Mouse (Mus musculus) heart, embryonic 15.5 days (tissue): ENCODE results near the gene Gdi2. TPM values are rescaled to one million over a fixed set of nuclear protein-coding genes. Genes with fewer than 3 reads are reported as not detected.
A peak's percentile ranks its signal among the peaks of the same experiment; 100 is the strongest.
"Not testable (repeated sequence)": the region's sequence is repeated elsewhere in the genome, so short reads cannot be mapped to it uniquely, and the experiment has no call there.

Experiments
- ATAC-seq: fragments of 200-750 bp; cut with Nextera tagmentation; replicated peaks from 2 replicates; pipeline ENCODE4 v1.8.0; 2017; ENCODE audit warnings: low read depth, moderate TSS enrichment; ENCODE audit not compliant: insufficient number of reproducible peaks, insufficient read depth, low FRiP score
- H3K27ac ChIP-seq: fragments of 300-500 bp; sonication (generic); 2 replicates; pipeline ENCODE4 v1.5.1; 2015; ENCODE audit warnings: mild to moderate bottlenecking, inconsistent platforms
- H3K27me3 ChIP-seq: fragments of 300-500 bp; sonication (generic); 2 replicates; pipeline ENCODE4 v1.6.1; 2015; ENCODE audit warnings: inconsistent platforms
- H3K36me3 ChIP-seq: fragments of 300-500 bp; sonication (generic); 2 replicates; pipeline ENCODE4 v1.6.1; 2015; ENCODE audit warnings: mild to moderate bottlenecking, inconsistent platforms
- H3K4me1 ChIP-seq: fragments of 300-500 bp; sonication (generic); replicated peaks from 2 replicates; pipeline ENCODE4 v1.6.1; 2015; ENCODE audit warnings: inconsistent platforms
- H3K4me2 ChIP-seq: fragments of 300-500 bp; sonication (generic); 2 replicates; pipeline ENCODE4 v1.6.1; 2015; ENCODE audit warnings: inconsistent platforms, mild to moderate bottlenecking, moderate library complexity
- H3K4me3 ChIP-seq: fragments of 300-500 bp; sonication (generic); 2 replicates; pipeline ENCODE4 v1.5.1; 2015; ENCODE audit warnings: mild to moderate bottlenecking, inconsistent platforms
- H3K9ac ChIP-seq: fragments of 300-500 bp; sonication (generic); 2 replicates; pipeline ENCODE4 v1.6.1; 2015; ENCODE audit warnings: mild to moderate bottlenecking, inconsistent platforms
- H3K9me3 ChIP-seq: fragments of 300-500 bp; sonication (generic); replicated peaks from 2 replicates; pipeline ENCODE4 v1.6.1; 2016; ENCODE audit warnings: inconsistent platforms
- WGBS: fragments of 180-500 bp; shearing (Covaris S2); methylation state at CpG from one replicate; pipeline ENCODE4 v1.1.7; 2015; ENCODE audit warnings: mixed read lengths; 5-methylcytosine and 5-hydroxymethylcytosine counted together
- polyA plus RNA-seq: library from polyadenylated mRNA; unstranded; fragments of >200 nt; fragmentation: Nextera tagmentation; extraction: Ambion mirVana; gene quantifications from 2 replicates; pipeline ENCODE4 v1.2.1, GENCODE M21; 2015

Gdi2 gene
- 303 and 307 TPM in 2 replicates for polyA plus RNA-seq

GRCm38 (mm10) chr13:3537594-3538222 lies at the start of gene Gdi2:
Gene Gdi2, plus strand, starts transcription at chr13:3538063.
- Histone ChIP-seq H3K27ac (peak within 1 kb of the TSS; percentile 99), H3K9ac (peak within 1 kb of the TSS; percentile 99), H3K4me3 (peak within 1 kb of the TSS; percentile 99), H3K4me1 (peaks cover 36% of the 10 kb centered on the region), H3K36me3 (no peaks in the 10 kb centered on the region), H3K4me2 (peak within 1 kb of the TSS; percentile 85), H3K9me3 (no peaks in the 10 kb centered on the region), H3K27me3 (no peaks in the 10 kb centered on the region)
- peak; percentile 99 for ATAC-seq
- WGBS, result under 1% methylated on average over 28 of the region's 47 CpGs

GRCm38 (mm10) chr13:3495526-3495925 lies 42.3 kb upstream of the Gdi2 start:
- WGBS, result 91% methylated on average over 4 of the region's 4 CpGs
- no peak overlapping the region for H3K27ac ChIP-seq
- no peaks in the 10 kb centered on the region for H3K4me1 ChIP-seq
- no peaks in the 10 kb centered on the region for H3K9me3 ChIP-seq
- no peaks in the 10 kb centered on the region for H3K36me3 ChIP-seq
- no peak overlapping the region for H3K4me2 ChIP-seq
- no peak for ATAC-seq
- H3K4me3 ChIP-seq, result no peak overlapping the region
- H3K9ac ChIP-seq, result no peak overlapping the region
- H3K27me3 ChIP-seq, result no peaks in the 10 kb centered on the region

- not testable (repeated sequence) for ATAC-seq, H3K36me3 ChIP-seq, H3K27me3 ChIP-seq, H3K9me3 ChIP-seq, H3K4me1 ChIP-seq, H3K4me2 ChIP-seq, H3K27ac ChIP-seq, H3K9ac ChIP-seq, H3K4me3 ChIP-seq
- WGBS, result 39% methylated on average over 6 of the region's 6 CpGs
Measured at GRCm38 (mm10) chr13:3501014-3501413, 36.8 kb upstream of the Gdi2 start.

- not testable (repeated sequence) for H3K27ac ChIP-seq, H3K36me3 ChIP-seq, H3K4me2 ChIP-seq, H3K9ac ChIP-seq, H3K27me3 ChIP-seq, H3K9me3 ChIP-seq, ATAC-seq, H3K4me3 ChIP-seq, H3K4me1 ChIP-seq
- WGBS, result 74% methylated on average over 6 of the region's 6 CpGs
Measured at GRCm38 (mm10) chr13:3515351-3515750, 22.5 kb upstream of the Gdi2 start.

- not testable (repeated sequence) for H3K9ac ChIP-seq, H3K36me3 ChIP-seq, H3K4me1 ChIP-seq, H3K4me2 ChIP-seq, H3K27ac ChIP-seq, ATAC-seq, H3K9me3 ChIP-seq, H3K27me3 ChIP-seq, H3K4me3 ChIP-seq
- WGBS, result 40% methylated on average over 4 of the region's 4 CpGs
Measured at GRCm38 (mm10) chr13:3519357-3519756, 18.5 kb upstream of the Gdi2 start.

GRCm38 (mm10) chr13:3519994-3520393 lies 17.9 kb upstream of the Gdi2 start:
- not testable (repeated sequence) for H3K4me1 ChIP-seq, H3K9ac ChIP-seq, ATAC-seq, H3K4me3 ChIP-seq, H3K27ac ChIP-seq, H3K9me3 ChIP-seq, H3K4me2 ChIP-seq, H3K27me3 ChIP-seq, H3K36me3 ChIP-seq
- 45% methylated on average over 1 of the region's 1 CpGs for WGBS

- 0 out of 2 replicates have a peak, but pooled peaks have one; percentile 50 for ATAC-seq
- 0 out of 2 replicates have a peak overlapping the region, but pooled peaks have one; percentile 19 for H3K27ac ChIP-seq
- no peak overlapping the region for H3K9ac ChIP-seq
- WGBS, result 21% methylated on average over 6 of the region's 6 CpGs
- peak overlapping the region; percentile 1; the same call in 1 of the 2 replicates for H3K4me2 ChIP-seq
- no peaks in the 10 kb centered on the region for H3K36me3 ChIP-seq
- no peaks in the 10 kb centered on the region for H3K9me3 ChIP-seq
- H3K4me3 ChIP-seq, result no peak overlapping the region
- no peaks in the 10 kb centered on the region for H3K27me3 ChIP-seq
- H3K4me1 ChIP-seq, result peaks cover 7% of the 10 kb centered on the region; the same call in 1 of the 2 replicates
Measured at GRCm38 (mm10) chr13:3523459-3523858, 14.4 kb upstream of the Gdi2 start.

GRCm38 (mm10) chr13:3523946-3524345 lies 13.9 kb upstream of the Gdi2 start:
- WGBS, result 17% methylated on average over 1 of the region's 1 CpGs
- peaks cover 7% of the 10 kb centered on the region; the same call in 1 of the 2 replicates for H3K4me1 ChIP-seq
- no peak for ATAC-seq

GRCm38 (mm10) chr13:3525611-3526051 lies 12.2 kb upstream of the Gdi2 start:
- Histone ChIP-seq H3K4me2 (no peak overlapping the region), H3K27ac (no peak overlapping the region), H3K9ac (no peak overlapping the region), H3K4me3 (no peak overlapping the region), H3K9me3 (no peaks in the 10 kb centered on the region), H3K4me1 (peaks cover 7% of the 10 kb centered on the region; the same call in 1 of the 2 replicates), H3K36me3 (no peaks in the 10 kb centered on the region), H3K27me3 (no peaks in the 10 kb centered on the region)
- no peak for ATAC-seq
- 38% methylated on average over 4 of the region's 4 CpGs for WGBS

More at GRCm38 (mm10) chr13:3523946-3524345, 13.9 kb upstream of the Gdi2 start:
- H3K36me3 ChIP-seq, result no peaks in the 10 kb centered on the region
- no peaks in the 10 kb centered on the region for H3K27me3 ChIP-seq
- no peak overlapping the region for H3K9ac ChIP-seq
- H3K4me3 ChIP-seq, result no peak overlapping the region
- H3K9me3 ChIP-seq, result no peaks in the 10 kb centered on the region
- H3K27ac ChIP-seq, result peak overlapping the region; percentile 19; the same call in 1 of the 2 replicates
- H3K4me2 ChIP-seq, result no peak overlapping the region

GRCm38 (mm10) chr13:3526328-3526727 lies 11.5 kb upstream of the Gdi2 start:
- ATAC-seq, result no peak
- peaks cover 7% of the 10 kb centered on the region; the same call in 1 of the 2 replicates for H3K4me1 ChIP-seq
- no peak overlapping the region for H3K4me3 ChIP-seq
- WGBS, result 78% methylated on average over 8 of the region's 8 CpGs
- no peak overlapping the region for H3K9ac ChIP-seq
- H3K4me2 ChIP-seq, result no peak overlapping the region
- no peaks in the 10 kb centered on the region for H3K27me3 ChIP-seq
- H3K9me3 ChIP-seq, result no peaks in the 10 kb centered on the region
- no peak overlapping the region for H3K27ac ChIP-seq
- H3K36me3 ChIP-seq, result no peaks in the 10 kb centered on the region

- H3K4me3 ChIP-seq, result no peak overlapping the region
- H3K36me3 ChIP-seq, result no peaks in the 10 kb centered on the region
- H3K4me2 ChIP-seq, result no peak overlapping the region
- no peaks in the 10 kb centered on the region for H3K9me3 ChIP-seq
- 50% methylated on average over 3 of the region's 3 CpGs for WGBS
- H3K27ac ChIP-seq, result no peak overlapping the region
- no peak for ATAC-seq
- H3K9ac ChIP-seq, result no peak overlapping the region
- H3K4me1 ChIP-seq, result no peaks in the 10 kb centered on the region
- no peaks in the 10 kb centered on the region for H3K27me3 ChIP-seq
Measured at GRCm38 (mm10) chr13:3530451-3530850, 7.4 kb upstream of the Gdi2 start.

- 69% methylated on average over 2 of the region's 2 CpGs for WGBS
- ATAC-seq, H3K9me3 ChIP-seq: not testable (repeated sequence)
Measured at GRCm38 (mm10) chr13:3531176-3531575, 6.7 kb upstream of the Gdi2 start.

More at GRCm38 (mm10) chr13:3531176-3531575, 6.7 kb upstream of the Gdi2 start:
- not testable (repeated sequence) for H3K27me3 ChIP-seq, H3K27ac ChIP-seq, H3K9ac ChIP-seq, H3K4me1 ChIP-seq, H3K36me3 ChIP-seq, H3K4me3 ChIP-seq, H3K4me2 ChIP-seq
